Mouse (Mus musculus): ENCODE data around the gene Gm7861.
"Not testable (repeated sequence)": the region's sequence is repeated elsewhere in the genome, so short reads cannot be mapped to it uniquely, and the experiment has no call there.

Gene Gm7861

GRCm38 (mm10) chr8:21594408-21594807, at the start of gene Gm7861:
Gene Gm7861, minus strand, starts transcription at chr8:21594508.
- not testable (repeated sequence) for DNase-seq (ENCODE audit: extremely low spot score)

GRCm38 (mm10) chr8:21617883-21618282, 23.6 kb upstream of the Gm7861 start, which contains the start of gene Defa26:
Gene Defa26, plus strand, starts transcription at chr8:21618183.
- not testable (repeated sequence) for DNase-seq (ENCODE audit: extremely low spot score)

- not testable (repeated sequence) for DNase-seq (ENCODE audit: extremely low spot score)
Observed at GRCm38 (mm10) chr8:21582706-21583105, 11.6 kb downstream of the Gm7861 start, which contains the start of gene Defa28. Gene Defa28, plus strand, starts transcription at chr8:21583006.

GRCm38 (mm10) chr8:21565086-21565485, 29.2 kb downstream of the Gm7861 start, which contains the start of gene Defa37:
Gene Defa37, plus strand, starts transcription at chr8:21565386.
- DNase-seq (ENCODE audit: extremely low spot score): not testable (repeated sequence)

Measured in embryo, embryonic 9.5 days (tissue).